Comparison of ENCODE assay signal across 8 mouse cellular contexts in the genomic region with DNA sequence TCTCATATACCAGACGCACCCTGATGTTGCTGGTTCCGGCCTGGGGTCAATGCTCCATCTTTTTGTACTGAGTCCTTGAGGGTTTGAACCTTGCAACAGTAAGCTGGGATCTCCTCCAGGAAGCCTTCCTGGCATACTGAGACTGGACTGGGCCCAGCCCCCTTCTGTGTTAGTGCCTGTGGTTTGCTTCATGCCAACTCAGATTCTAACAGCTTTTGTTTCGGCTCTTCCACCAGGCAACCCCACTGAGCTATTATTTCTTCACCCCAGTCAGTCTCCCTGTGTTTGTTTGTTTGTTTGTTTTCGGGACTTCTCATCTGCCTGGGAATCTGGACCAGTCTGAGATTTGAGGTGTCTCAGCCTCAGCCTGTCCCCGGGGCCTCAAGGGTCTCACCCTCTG. TPM values are rescaled to one million over a fixed set of nuclear protein-coding genes. Genes with fewer than 3 reads are reported as not detected.
DNase-seq lines count a peak whose midpoint lies in the region; ATAC-seq and TF ChIP-seq lines count a peak whose summit lies in the region.

No protein-coding gene starts in this region.

- H3K9ac ChIP-seq in lung, postnatal 0 days (replicated peaks; ENCODE audit: low read depth), result no peak overlapping the region
- peak overlapping the region; percentile 66 for H3K9ac ChIP-seq in stomach, embryonic 16.5 days (ENCODE audit: low read length)

- no peak overlapping the region for H3K4me3 ChIP-seq in lung, postnatal 0 days (ENCODE audit: low read depth, low read length)
- H3K4me3 ChIP-seq in limb, embryonic 10.5 days, result peak overlapping the region; percentile 11; the same call in 1 of the 2 replicates
- peak overlapping the region; percentile 47 for H3K4me3 ChIP-seq in stomach, embryonic 16.5 days (replicated peaks; ENCODE audit: low read length)

- H3K4me1 ChIP-seq in lung, postnatal 0 days (ENCODE audit: insufficient read depth, low read depth, low read length), result peaks cover 31% of the 10 kb centered on the region
- H3K4me1 ChIP-seq in limb, embryonic 10.5 days, result peaks cover 73% of the 10 kb centered on the region
- H3K4me1 ChIP-seq in stomach, embryonic 16.5 days (ENCODE audit: control insufficient read depth, insufficient read depth, low read length), result peaks cover 81% of the 10 kb centered on the region

- no peak for ATAC-seq in lung, postnatal 0 days
- no peak for ATAC-seq in stomach, embryonic 16.5 days (ENCODE audit: insufficient read depth, low FRiP score)
- ATAC-seq in frontal cortex, adult (ENCODE audit: low TSS enrichment), result no peak

- peak; percentile 35 for DNase-seq in adrenal gland, adult 2 months
- DNase-seq in adrenal gland, postnatal 10 days, result no peak
- no peak for DNase-seq in lung, postnatal 0 days (ENCODE audit: low spot score)
- DNase-seq in lung, postnatal 10 days, result no peak
- DNase-seq in limb, embryonic 10.5 days (ENCODE audit: low spot score), result no peak
- DNase-seq in urinary bladder, postnatal 25 days (ENCODE audit: low spot score), result no peak

- no peaks in the 10 kb centered on the region for H3K36me3 ChIP-seq in lung, postnatal 0 days (ENCODE audit: insufficient read depth, low read length)
- H3K36me3 ChIP-seq in limb, embryonic 10.5 days, result no peaks in the 10 kb centered on the region
- H3K36me3 ChIP-seq in stomach, embryonic 16.5 days (ENCODE audit: control insufficient read depth, insufficient read depth, low read length), result no peaks in the 10 kb centered on the region

- WGBS in lung, postnatal 0 days, result 41% methylated on average over 5 of the region's 5 CpGs
- WGBS in limb, embryonic 10.5 days, result 56% methylated on average over 5 of the region's 5 CpGs
- WGBS in stomach, embryonic 16.5 days, result 54% methylated on average over 5 of the region's 5 CpGs

- peaks cover 13% of the 10 kb centered on the region for H3K27me3 ChIP-seq in lung, postnatal 0 days (replicated peaks; ENCODE audit: insufficient read depth, low read length)
- peaks cover 100% of the 10 kb centered on the region for H3K27me3 ChIP-seq in limb, embryonic 10.5 days (ENCODE audit: low read depth, poor library complexity, severe bottlenecking)
- H3K27me3 ChIP-seq in stomach, embryonic 16.5 days (ENCODE audit: control insufficient read depth, insufficient read depth, low read length), result 0 out of 2 replicates have a peak, but pooled peaks cover 2% of the 10 kb centered on the region

- TF ChIP-seq EP300 in lung, postnatal 0 days (IDR thresholded peaks at IDR 0.05), result no peak

- no peak for TF ChIP-seq CTCF in lung, postnatal 0 days (IDR thresholded peaks at IDR 0.05)

- no peak overlapping the region for H3K4me2 ChIP-seq in lung, postnatal 0 days (replicated peaks; ENCODE audit: low read depth, low read length)
- H3K4me2 ChIP-seq in stomach, embryonic 16.5 days (ENCODE audit: low read depth, low read length), result peak overlapping the region; percentile 51

- no peaks in the 10 kb centered on the region for H3K9me3 ChIP-seq in lung, postnatal 0 days (ENCODE audit: low read length)
- H3K9me3 ChIP-seq in limb, embryonic 10.5 days (replicated peaks), result no peaks in the 10 kb centered on the region
- H3K9me3 ChIP-seq in stomach, embryonic 16.5 days (replicated peaks; ENCODE audit: control insufficient read depth, low read length), result no peaks in the 10 kb centered on the region

- H3K27ac ChIP-seq in lung, postnatal 0 days (ENCODE audit: low read length), result peak overlapping the region; percentile 14; the same call in 1 of the 2 replicates
- H3K27ac ChIP-seq in limb, embryonic 10.5 days, result peak overlapping the region; percentile 32; the same call in 1 of the 2 replicates
- H3K27ac ChIP-seq in stomach, embryonic 16.5 days (ENCODE audit: low read length), result peak overlapping the region; percentile 80

RNA-seq across cellular contexts. Expression of a gene that starts 5.1 kb away (rescaled TPM):
- 10 to 100 TPM; 50.9 to 65.1 TPM for total RNA-seq in adrenal gland, adult 2 months (2021)
- polyA plus RNA-seq in adrenal gland, adult 2 months (2012; rRNA removed), result 58.3 and 75.8 TPM in 2 replicates
- total RNA-seq in adrenal gland, postnatal 10 days (2021), result 10 to 100 TPM; 29.0 to 31.0 TPM
- polyA plus RNA-seq in lung, postnatal 0 days (2015; fragmentation: Nextera tagmentation; extraction: Ambion mirVana), result 2.9 and 3.8 TPM in 2 replicates
- polyA plus RNA-seq in limb, embryonic 10.5 days (2016; fragmentation: Nextera tagmentation; extraction: Ambion mirVana), result 3.7 and 4.7 TPM in 2 replicates
- polyA plus RNA-seq in stomach, embryonic 16.5 days (2015; fragmentation: Nextera tagmentation; extraction: Ambion mirVana), result 16.1 and 18.9 TPM in 2 replicates

RNA-seq across cellular contexts. Expression of a gene that starts 30.6 kb away (rescaled TPM):
- total RNA-seq in adrenal gland, adult 2 months (2021), result 1 to 10 TPM in 1 of 2 experiments, under 1 TPM in 1; 0.86 to 1.1 TPM
- polyA plus RNA-seq in adrenal gland, adult 2 months (2012; rRNA removed), result 1.7 and 2.3 TPM in 2 replicates
- total RNA-seq in adrenal gland, postnatal 10 days (2021), result 1 to 10 TPM; 1.5 to 1.7 TPM
- polyA plus RNA-seq in lung, postnatal 0 days (2015; fragmentation: Nextera tagmentation; extraction: Ambion mirVana), result 2.0 and 2.4 TPM in 2 replicates
- 5.8 and 8.4 TPM in 2 replicates for polyA plus RNA-seq in limb, embryonic 10.5 days (2016; fragmentation: Nextera tagmentation; extraction: Ambion mirVana)
- 5.5 and 5.6 TPM in 2 replicates for polyA plus RNA-seq in stomach, embryonic 16.5 days (2015; fragmentation: Nextera tagmentation; extraction: Ambion mirVana)

RNA-seq across cellular contexts. Expression of a gene that starts 56.6 kb away (rescaled TPM):
- total RNA-seq in adrenal gland, adult 2 months (2021), result 10 to 100 TPM; 11.7 to 19.4 TPM
- polyA plus RNA-seq in adrenal gland, adult 2 months (2012; rRNA removed), result 18.0 and 24.1 TPM in 2 replicates
- total RNA-seq in adrenal gland, postnatal 10 days (2021), result 10 to 100 TPM; 13.4 to 18.1 TPM
- 9.7 and 10.3 TPM in 2 replicates for polyA plus RNA-seq in lung, postnatal 0 days (2015; fragmentation: Nextera tagmentation; extraction: Ambion mirVana)
- 4.6 and 5.6 TPM in 2 replicates for polyA plus RNA-seq in limb, embryonic 10.5 days (2016; fragmentation: Nextera tagmentation; extraction: Ambion mirVana)
- polyA plus RNA-seq in stomach, embryonic 16.5 days (2015; fragmentation: Nextera tagmentation; extraction: Ambion mirVana), result 9.5 and 12.1 TPM in 2 replicates

Comparison
In these comparisons a context has a peak if more than half of its experiments do, and no peak if none do; other contexts are left out.
1. H3K27ac ChIP-seq: peak in every context shown above with its lines; median percentile 80 in stomach, embryonic 16.5 days; 32 in limb, embryonic 10.5 days; 14 in lung, postnatal 0 days.